Mouse (Mus musculus) liver, embryonic 14.5 days (tissue): Measurements from ENCODE around the gene Ptprn2.

ENCODE experiments used
- CTCF ChIP-seq: IDR thresholded peaks from 2 replicates; pipeline ENCODE4 v1.5.1; 2016; ENCODE audit warnings: antibody characterized with exemption, low read depth, control low read depth
- EP300 ChIP-seq: IDR thresholded peaks from 2 replicates; pipeline ENCODE4 v1.6.1; 2016; ENCODE audit warnings: antibody characterized with exemption, low read depth

GRCm38 (mm10) chr12:117157660-117158386 lies 672.3 kb downstream of the Ptprn2 start:
- TF ChIP-seq CTCF = no peak
- TF ChIP-seq EP300 = no peak
